Mouse (Mus musculus) CD4-positive naive resting alpha-beta T cell, adult 57 days (primary cell): ENCODE measurements around the gene Mob3a. TPM values are rescaled to one million over a fixed set of nuclear protein-coding genes. Genes with fewer than 3 reads are reported as not detected.

ENCODE experiments used
- total RNA-seq: library from RNA; stranded (reverse); gene quantifications from one replicate; pipeline ENCODE4 v1.2.4, GENCODE M21; 2023

Gene Mob3a
- 150 TPM for total RNA-seq

DNA sequence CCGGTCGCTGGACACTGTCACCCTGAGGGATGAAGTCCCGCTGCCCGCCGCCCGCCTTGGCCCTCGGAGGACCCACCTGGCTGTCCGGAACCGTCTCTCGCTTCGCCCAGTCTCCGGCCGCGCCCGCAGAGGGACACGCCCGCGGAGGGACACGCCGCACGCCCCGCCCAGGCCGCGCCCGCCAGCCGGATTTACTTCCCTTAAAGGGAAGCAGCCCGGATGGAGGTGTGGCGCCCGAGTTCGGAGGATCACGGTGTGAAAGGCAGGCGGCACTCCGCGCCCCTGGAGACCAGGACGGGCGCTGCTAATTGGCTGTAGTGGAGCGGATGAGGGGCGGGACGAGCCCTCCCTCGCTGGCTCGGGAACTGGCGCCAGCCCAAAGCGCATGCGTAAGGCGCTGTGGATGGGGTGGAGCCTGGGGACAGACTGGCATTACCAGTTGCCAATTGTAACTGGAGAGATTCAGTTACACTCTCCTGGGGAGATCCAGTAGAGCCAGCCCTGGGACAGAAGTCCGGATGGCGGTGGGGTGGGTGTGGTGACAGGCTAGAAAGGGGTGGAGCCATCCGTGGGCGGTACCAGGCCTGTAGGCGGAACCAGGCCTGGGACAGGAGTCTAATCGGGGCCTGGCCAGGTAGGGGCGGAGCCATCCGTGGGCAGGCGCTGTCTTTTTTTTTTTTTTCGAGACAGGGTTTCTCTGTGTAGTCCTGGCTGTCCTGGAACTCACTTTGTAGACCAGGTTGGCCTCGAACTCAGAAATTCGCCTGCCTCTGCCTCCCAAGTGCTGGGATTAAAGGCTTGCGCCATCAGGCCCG lies at the start of gene Mob3a, which contains the start of gene Izumo4:
TSS of gene Mob3a (minus strand) at position 257 of the 815 bp plus-strand sequence.
TSS of gene Izumo4 (plus strand) at position 464 of the 815 bp plus-strand sequence.

GRCm38 (mm10) chr10:80742180-80742978 lies 40.6 kb upstream of the Mob3a start, which contains the start of gene Ap3d1:
TSS of gene Ap3d1 (minus strand) at chr10:80742264.

DNA sequence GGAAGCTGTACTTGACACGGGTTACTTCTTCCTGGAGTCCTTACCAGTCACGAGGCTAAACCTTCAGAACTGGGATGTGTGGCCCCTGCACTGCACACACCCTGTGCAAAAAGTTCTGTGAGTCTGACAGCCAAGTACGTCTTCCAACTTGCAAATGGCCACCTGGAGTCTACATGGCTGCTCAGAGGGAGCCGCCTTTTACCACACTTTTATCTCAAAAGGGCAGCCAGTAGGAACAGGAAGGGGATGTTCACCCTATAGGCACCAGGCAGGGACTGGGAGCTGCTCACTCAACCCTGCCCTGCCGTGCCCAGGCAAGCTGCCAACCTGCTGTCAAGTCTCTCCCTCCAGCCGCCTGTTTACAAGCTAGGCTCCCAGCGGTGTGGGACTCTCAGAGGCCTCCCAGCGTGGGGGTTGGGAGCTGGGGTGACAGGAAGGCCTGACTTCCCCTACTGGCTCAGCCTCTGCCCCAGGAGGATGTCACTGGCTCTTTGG lies 23.8 kb downstream of the Mob3a start, which contains the start of gene Mknk2:
TSS of gene Mknk2 (minus strand) at position 171 of the 495 bp plus-strand sequence.

DNA sequence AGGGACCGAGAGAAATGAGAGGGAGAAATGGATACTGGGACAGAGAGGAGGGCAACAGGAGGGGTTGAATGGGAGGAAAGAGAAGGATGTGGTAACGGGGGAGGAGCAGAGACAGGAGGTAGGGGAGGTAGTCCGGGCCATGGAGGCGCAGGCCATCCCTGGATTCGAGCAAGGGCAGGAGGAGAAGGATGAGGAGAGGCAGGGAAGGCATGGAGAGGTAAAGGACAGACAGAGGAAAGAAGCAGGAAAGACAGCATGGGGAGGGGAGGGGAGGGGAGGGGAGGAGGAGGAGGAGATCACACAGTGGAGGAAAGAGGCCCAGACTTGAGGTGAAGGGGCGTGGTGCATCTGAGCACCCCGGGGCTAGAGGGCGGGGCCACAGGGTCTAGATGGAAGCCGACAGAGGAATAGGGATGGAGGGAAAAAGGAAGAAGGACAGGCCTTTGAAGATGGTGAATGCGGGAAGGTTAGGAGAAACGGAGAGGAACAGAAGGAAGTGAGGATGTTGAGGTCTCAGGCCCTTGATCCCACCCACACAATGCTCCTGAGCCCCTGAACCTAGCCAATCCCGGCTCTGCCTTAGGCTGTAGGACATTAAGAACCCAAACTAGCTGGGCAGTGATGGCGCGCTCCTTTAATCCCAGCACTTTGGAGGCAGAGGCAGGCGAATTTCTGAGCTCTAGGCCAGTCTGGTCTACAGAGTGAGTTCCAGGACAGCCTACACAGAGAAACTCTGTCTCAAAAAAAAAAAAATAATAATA lies 44.7 kb downstream of the Mob3a start, which contains the start of gene Btbd2:
TSS of gene Btbd2 (minus strand) at position 209 of the 761 bp plus-strand sequence.

Other genes starting within 250 kb of the Mob3a start
- not detected for gene Onecut3, start 207.1 kb downstream of the Mob3a start, total RNA-seq
- not detected for gene Atp8b3, start 162.9 kb downstream of the Mob3a start, total RNA-seq
- gene Rexo1, start 140.4 kb downstream of the Mob3a start, total RNA-seq, result 136 TPM
- gene Klf16, start 124.7 kb downstream of the Mob3a start, total RNA-seq, result 27.8 TPM
- 51.8 TPM for gene Abhd17a, start 111.6 kb downstream of the Mob3a start, total RNA-seq
- gene Scamp4, start 99.1 kb downstream of the Mob3a start, total RNA-seq, result 51.3 TPM
- gene Adat3, start 99.1 kb downstream of the Mob3a start, total RNA-seq, result 7.8 TPM
- gene Gm49322, start 96.0 kb downstream of the Mob3a start, total RNA-seq, result 5.4 TPM
- 206 TPM for gene Csnk1g2, start 79.1 kb downstream of the Mob3a start, total RNA-seq
- gene Btbd2, start 44.9 kb downstream of the Mob3a start, total RNA-seq, result 26.8 TPM
- 304 TPM for gene Mknk2, start 23.9 kb downstream of the Mob3a start, total RNA-seq
- 62.9 TPM for gene Izumo4, start 207 bp upstream of the Mob3a start, total RNA-seq
- gene Ap3d1, start 40.3 kb upstream of the Mob3a start, total RNA-seq, result 126 TPM
- gene Dot1l, start 53.2 kb upstream of the Mob3a start, total RNA-seq, result 82.2 TPM
- gene Sf3a2, start 96.2 kb upstream of the Mob3a start, total RNA-seq, result 63.1 TPM
- gene Plekhj1, start 96.6 kb upstream of the Mob3a start, total RNA-seq, result 116 TPM
- gene Amh, start 103.3 kb upstream of the Mob3a start, total RNA-seq, result 2.4 TPM
- not detected for gene Jsrp1, start 111.5 kb upstream of the Mob3a start, total RNA-seq
- 545 TPM for gene Oaz1, start 124.7 kb upstream of the Mob3a start, total RNA-seq
- not detected for gene Lingo3, start 142.1 kb upstream of the Mob3a start, total RNA-seq
- 24.7 TPM for gene Lsm7, start 153.2 kb upstream of the Mob3a start, total RNA-seq
- 39.0 TPM for gene Sppl2b, start 153.3 kb upstream of the Mob3a start, total RNA-seq
- gene Tmprss9, start 169.9 kb upstream of the Mob3a start, total RNA-seq, result not detected
- 72.7 TPM for gene Timm13, start 199.0 kb upstream of the Mob3a start, total RNA-seq
- gene Lmnb2, start 216.3 kb upstream of the Mob3a start, total RNA-seq, result 10.2 TPM
- 28.6 TPM for gene Gadd45b, start 228.1 kb upstream of the Mob3a start, total RNA-seq